Mouse (Mus musculus) splenic B cell, adult 2 months (primary cell): ENCODE results near the gene Uba52.

Experiments used
- DNase-seq: peaks from one replicate; pipeline ENCODE4 v3.0.0-alpha.2; 2011; ENCODE audit warnings: low read depth, low spot score
- H3K27me3 ChIP-seq: 2 replicates; pipeline ENCODE4 v1.6.1; 2012; ENCODE audit warnings: mild to moderate bottlenecking, low read length, moderate library complexity, mixed read lengths; ENCODE audit not compliant: control insufficient read depth, poor library complexity, insufficient read depth, severe bottlenecking
- H3K36me3 ChIP-seq: 2 replicates; pipeline ENCODE4 v1.6.1; 2012; ENCODE audit warnings: mild to moderate bottlenecking, low read length, moderate library complexity, mixed read lengths; ENCODE audit not compliant: control insufficient read depth, poor library complexity, insufficient read depth, severe bottlenecking

The Uba52 gene

DNA sequence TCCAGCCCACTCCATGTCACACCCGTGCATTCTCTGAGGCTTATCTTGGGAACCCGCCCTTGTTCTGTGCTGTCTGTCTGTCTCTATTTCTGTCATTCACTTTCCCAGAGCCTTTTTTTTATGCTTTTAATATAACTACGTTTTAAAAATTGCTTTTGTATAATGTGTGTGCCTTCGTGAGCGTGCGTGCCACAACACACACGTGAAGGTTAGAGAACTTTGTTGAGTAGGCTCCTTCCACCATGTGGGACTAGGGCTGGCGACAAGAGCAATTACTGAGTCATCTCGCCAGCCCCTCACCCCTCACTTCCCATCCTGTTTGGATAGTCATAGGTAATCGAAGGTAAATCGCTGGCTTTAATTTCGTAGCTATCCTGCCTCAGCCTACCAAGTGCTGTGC lies 8.1 kb downstream of the Uba52 start:
- Histone ChIP-seq H3K36me3 (peaks cover 2% of the 10 kb centered on the region; the same call in 1 of the 2 replicates), H3K27me3 (no peaks in the 10 kb centered on the region)
- DNase-seq = no peak

DNA sequence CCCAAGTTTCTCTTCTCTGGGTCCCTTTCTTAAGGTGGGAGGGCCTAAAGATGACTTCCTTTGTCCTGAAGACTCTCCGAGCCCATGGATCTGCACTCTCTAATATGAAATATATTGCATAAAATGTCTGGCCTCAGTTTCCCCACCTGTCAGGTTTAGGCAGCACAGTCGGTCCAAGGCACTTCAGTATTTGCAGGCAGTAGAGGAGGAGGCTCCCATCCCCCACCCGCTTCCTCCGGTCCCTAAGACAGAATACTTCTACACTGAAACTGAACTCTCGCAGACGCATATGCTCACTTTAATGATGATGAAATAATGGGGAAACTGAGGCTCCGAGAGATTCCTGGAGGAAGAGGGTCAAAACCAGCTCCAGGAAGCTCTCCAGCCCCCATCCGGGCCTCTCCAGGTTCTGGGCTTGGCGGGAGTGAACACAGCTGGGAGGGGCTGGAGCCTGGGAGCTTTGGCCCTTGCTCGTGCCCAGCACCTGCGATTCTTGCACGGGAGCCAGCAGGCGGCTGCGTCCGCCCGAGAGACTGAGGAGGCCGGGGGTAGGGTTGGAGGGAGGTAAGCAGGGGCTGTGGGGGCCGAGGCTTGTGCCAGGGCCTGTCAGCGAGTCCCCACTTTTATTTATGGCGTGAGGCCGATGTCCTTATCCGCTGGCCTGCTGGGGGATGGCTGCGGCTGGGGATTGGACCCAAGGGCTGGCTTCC lies 8.6 kb downstream of the Uba52 start:
- no peak for DNase-seq
- H3K36me3 ChIP-seq = no peaks in the 10 kb centered on the region

GRCm38 (mm10) chr8:70500386-70501301 lies 10.0 kb downstream of the Uba52 start:
- DNase-seq = peak; percentile 82
- no peaks in the 10 kb centered on the region for H3K36me3 ChIP-seq
- H3K27me3 ChIP-seq = no peaks in the 10 kb centered on the region

More for the DNA sequence above, 8.6 kb downstream of the Uba52 start:
- H3K27me3 ChIP-seq = no peaks in the 10 kb centered on the region

DNA sequence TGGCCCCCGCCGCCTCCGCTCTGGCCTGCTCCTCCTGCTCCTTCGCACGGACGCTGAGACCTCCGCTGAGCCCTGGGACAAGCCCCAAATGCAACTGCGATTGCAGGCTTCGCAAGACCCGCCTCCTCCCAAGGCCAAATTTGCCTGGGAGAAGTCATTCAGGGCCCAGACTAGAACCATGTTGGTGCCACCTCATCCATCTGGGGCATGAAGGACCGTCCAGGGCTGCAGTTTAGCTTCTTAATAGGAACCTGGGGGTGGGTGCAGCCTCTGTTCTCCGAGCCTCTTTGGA lies 14.9 kb downstream of the Uba52 start:
- no peak for DNase-seq
- peaks cover 2% of the 10 kb centered on the region; the same call in 1 of the 2 replicates for H3K27me3 ChIP-seq
- H3K36me3 ChIP-seq = no peaks in the 10 kb centered on the region

DNA sequence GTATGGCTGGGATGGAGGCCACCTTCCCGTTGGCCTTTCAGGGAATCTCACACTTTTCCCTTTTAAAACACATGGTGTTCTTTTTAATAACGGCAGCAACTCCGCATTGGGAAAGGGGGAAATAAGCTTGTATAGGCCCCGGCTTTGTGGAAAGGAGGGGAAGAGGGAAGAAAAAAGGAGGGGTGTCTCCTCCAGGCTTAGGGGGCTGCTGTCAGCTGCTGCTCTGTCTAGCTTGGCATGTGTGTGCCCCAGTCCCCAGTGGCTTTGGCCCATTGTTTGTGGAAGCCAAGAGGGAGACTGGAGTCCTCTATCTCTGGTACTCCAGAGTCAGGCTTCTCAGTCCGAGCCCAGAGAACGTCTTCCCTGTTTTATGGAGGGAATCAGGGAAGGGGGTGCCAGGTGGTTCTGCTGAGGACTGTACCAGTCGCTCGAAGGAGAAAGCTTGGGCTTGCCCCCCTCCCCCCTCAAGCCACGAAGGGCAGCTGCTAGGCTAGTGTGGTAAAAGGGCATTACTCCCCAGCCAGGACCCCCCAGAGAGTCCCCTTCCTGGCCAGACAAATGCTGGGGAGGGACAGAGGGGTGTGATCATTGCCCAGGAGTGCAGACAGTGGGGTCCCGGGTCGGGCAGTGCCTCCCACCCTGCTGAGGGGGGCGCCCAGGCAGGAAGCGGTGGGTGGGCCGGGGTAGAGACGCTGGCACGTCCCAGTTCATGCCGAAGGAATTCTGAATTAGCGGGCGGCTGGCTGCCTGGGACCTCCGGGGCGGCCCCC lies 15.4 kb downstream of the Uba52 start:
- DNase-seq = no peak
- Histone ChIP-seq H3K27me3 (peaks cover 2% of the 10 kb centered on the region; the same call in 1 of the 2 replicates), H3K36me3 (no peaks in the 10 kb centered on the region)

DNA sequence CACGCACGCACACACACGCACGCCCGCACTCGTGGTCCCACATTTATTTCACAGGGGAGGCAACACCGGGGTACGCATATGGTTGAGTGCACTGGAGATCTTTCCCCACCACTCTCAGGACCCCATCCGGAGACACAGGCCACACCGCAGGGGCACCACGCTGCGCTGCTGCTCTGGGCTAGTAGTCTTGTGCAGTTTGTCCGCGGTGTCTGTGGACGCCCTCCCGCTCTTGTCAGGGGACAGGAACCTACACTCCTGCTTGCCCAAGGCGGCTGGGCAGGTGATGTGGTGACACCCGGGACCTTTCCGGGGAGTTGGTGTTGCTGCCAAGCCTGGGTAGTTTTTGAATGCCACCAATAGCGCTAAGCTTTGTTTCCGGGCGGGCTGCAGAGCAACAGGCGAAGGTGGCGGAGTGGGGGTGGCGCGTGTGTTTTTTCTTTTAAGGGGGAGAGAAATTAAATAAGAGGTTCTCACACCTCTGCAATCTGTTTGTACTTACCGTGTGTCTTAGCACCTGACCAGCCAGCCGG lies 16.1 kb downstream of the Uba52 start:
- DNase-seq = peak; percentile 64
- H3K36me3 ChIP-seq = no peaks in the 10 kb centered on the region

GRCm38 (mm10) chr8:70493692-70494415 lies 16.7 kb downstream of the Uba52 start:
- H3K36me3 ChIP-seq = no peaks in the 10 kb centered on the region
- H3K27me3 ChIP-seq = peaks cover 2% of the 10 kb centered on the region
- DNase-seq = no peak

More for the DNA sequence above, 16.1 kb downstream of the Uba52 start:
- H3K27me3 ChIP-seq = peaks cover 2% of the 10 kb centered on the region; the same call in 1 of the 2 replicates

DNA sequence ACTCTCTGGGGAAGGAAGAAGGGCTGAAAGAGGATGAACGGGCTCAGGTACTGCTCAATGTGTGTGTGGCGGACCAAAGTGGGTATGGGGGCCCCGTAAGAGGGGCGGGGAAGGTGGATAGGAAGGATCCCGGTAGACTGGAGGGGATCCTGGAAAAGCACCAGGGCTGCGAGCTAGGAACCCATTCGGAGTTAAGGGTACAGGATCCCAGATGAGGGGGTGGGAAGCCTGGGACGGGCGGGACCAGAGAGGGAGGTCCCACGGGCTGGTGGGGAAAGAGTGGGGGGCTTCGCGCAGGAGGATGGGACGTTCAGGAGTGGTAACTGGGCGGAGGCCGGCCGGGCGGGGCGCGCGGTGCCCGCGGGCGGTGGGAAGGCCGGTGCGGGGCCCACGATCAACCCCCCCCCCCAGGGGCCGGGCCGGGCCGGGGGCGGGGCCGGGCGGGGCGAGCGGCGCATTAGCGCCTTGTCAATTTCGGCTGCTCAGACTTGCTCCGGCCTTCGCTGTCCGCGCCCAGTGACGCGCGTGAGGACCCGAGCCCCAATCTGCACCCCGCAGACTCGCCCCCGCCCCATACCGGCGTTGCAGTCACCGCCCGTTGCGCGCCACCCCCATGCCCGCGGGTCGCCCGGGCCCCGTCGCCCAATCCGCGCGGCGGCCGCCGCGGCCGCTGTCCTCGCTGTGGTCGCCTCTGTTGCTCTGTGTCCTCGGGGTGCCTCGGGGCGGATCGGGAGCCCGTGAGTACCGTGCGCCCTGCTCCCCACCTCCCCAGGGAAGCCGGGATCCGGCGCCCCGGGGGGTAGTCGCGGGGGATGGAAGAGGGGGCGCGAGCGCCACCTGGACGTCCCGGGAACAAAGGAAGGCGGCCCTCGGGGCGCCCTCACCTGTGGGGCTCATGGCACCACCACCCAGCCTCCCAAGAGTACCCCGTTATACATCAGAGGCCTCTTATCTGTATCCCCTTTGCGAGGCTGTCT lies 17.6 kb downstream of the Uba52 start, which contains the start of gene Crlf1:
Crlf1 (plus strand) TSS at position 495 of the 977 bp plus-strand sequence.
- Histone ChIP-seq H3K27me3 (peaks cover 2% of the 10 kb centered on the region), H3K36me3 (no peaks in the 10 kb centered on the region)
- DNase-seq = no peak

DNA sequence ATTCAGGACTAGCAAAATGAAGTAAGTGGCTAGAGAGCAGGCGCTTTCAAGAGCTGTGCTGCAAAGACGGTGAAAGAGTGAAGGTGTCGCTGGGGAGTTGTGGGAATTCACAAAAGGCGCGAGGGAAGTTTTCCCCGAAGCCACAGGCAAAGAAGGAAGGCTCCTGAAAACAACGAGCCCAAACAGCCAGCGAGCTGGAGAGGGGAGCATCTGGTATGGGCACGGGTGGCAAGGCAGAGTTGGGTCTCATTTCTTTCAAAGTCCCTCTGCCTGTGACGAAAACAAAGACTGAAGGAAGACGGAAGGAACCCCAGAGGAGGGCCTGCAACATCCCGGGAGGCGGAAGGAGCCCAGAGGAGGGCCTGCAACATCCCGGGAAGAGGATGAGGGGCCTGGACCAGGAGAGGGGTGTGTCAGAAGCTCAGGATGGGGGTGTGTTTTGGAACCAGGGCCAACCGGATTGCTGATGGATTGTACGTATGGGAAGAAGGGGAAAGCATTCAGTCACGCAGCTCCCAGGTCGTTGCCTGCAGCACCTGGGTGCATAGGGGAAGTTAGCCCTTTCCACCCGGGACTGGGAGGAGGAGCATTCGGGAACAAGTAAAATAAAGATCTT lies 19.6 kb downstream of the Uba52 start:
- no peak for DNase-seq
- no peaks in the 10 kb centered on the region for H3K36me3 ChIP-seq

GRCm38 (mm10) chr8:70490061-70490879 lies 20.3 kb downstream of the Uba52 start:
- H3K36me3 ChIP-seq = no peaks in the 10 kb centered on the region
- peaks cover 2% of the 10 kb centered on the region for H3K27me3 ChIP-seq
- DNase-seq = no peak

More for the DNA sequence above, 19.6 kb downstream of the Uba52 start:
- H3K27me3 ChIP-seq = peaks cover 2% of the 10 kb centered on the region

DNA sequence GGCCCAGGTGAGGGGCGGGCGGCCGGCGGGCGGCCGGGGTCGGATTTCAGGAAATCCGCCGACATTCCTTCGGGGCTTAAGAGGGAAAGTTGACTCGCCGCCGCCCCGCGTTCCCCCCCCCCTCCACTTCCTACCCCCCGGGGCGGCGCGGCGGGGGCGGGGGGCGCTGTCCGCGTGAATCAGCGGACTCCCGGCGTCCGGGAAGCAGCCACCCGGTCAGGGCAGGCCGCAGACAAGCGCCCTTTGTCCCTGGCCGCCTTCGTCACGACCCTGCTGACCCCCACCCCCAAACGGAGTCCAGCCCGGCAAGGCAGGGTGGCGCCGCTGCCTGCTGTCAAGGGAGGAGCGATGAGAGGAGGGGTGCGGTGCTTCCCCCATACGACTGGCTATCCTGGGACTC lies 21.0 kb downstream of the Uba52 start:
- DNase-seq = no peak
- peaks cover 2% of the 10 kb centered on the region for H3K27me3 ChIP-seq
- no peaks in the 10 kb centered on the region for H3K36me3 ChIP-seq

DNA sequence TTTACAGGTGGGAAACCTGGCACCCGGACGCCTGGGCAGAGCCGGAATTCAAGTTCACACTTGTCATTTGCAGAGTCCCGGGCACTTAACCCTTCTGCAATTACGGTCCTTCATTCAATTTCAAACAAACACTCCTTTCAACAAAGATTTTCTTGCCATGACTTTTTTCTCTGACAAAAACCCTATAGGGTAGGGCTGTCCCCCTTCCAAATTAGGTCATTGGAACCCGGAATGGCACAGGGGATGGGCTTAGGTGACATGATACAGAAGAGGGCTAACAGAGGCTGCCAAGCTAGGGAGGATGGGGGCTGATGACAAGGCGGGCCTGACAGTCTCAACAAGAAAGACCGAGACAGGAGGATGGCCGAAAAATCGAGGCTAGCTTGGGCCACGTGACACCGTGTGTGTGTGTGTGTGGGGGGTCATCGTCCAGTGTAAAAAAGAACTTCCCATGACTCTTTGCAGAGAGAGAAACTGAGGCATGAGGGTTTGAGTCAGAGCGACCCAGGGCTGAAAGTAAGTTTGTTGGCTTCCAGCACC lies 21.6 kb downstream of the Uba52 start:
- no peak for DNase-seq
- H3K36me3 ChIP-seq = no peaks in the 10 kb centered on the region
- peaks cover 2% of the 10 kb centered on the region for H3K27me3 ChIP-seq
